Mouse (Mus musculus) heart, embryonic 14.5 days (tissue): ENCODE data around the gene Ncam1. TPM values are rescaled to one million over a fixed set of nuclear protein-coding genes. Genes with fewer than 3 reads are reported as not detected.

Source experiments
- ATAC-seq: fragments of 200-750 bp; cut with Nextera tagmentation; 2 replicates; pipeline ENCODE4 v1.8.0; 2017; ENCODE audit warnings: low read depth, moderate TSS enrichment; ENCODE audit not compliant: insufficient number of reproducible peaks, insufficient read depth, low FRiP score
- H3K27ac ChIP-seq, 2 experiments: fragments of 200-500 bp in 1 of 2; fragments of 300-500 bp in 1 of 2; sonication (generic) in 1 of 2; replicated peaks in 1 of 2; 2 replicates each; pipeline ENCODE4 v1.5.1; 2012 to 2014; ENCODE audit warnings: low read depth in 2 of 2, low read length in 2 of 2, control low read depth in 1 of 2, mild to moderate bottlenecking in 1 of 2, mixed read lengths in 1 of 2; ENCODE audit not compliant: control insufficient read depth in 1 of 2, insufficient read depth in 1 of 2
- H3K27me3 ChIP-seq: fragments of 300-500 bp; sonication (generic); 2 replicates; pipeline ENCODE4 v1.6.1; 2014; ENCODE audit warnings: mild to moderate bottlenecking, low read length, control low read depth; ENCODE audit not compliant: control insufficient read depth, insufficient read depth
- H3K36me3 ChIP-seq: fragments of 300-500 bp; sonication (generic); 2 replicates; pipeline ENCODE4 v1.6.1; 2014; ENCODE audit warnings: mild to moderate bottlenecking, control low read depth, low read length, mixed read lengths; ENCODE audit not compliant: control insufficient read depth, insufficient read depth
- H3K4me1 ChIP-seq, 2 experiments: fragments of 200-500 bp in 1 of 2; fragments of 300-500 bp in 1 of 2; sonication (generic) in 1 of 2; 2 replicates each; pipeline ENCODE4 v1.6.1; 2012 to 2014; ENCODE audit warnings: low read length in 2 of 2, control low read depth in 1 of 2, mixed read lengths in 1 of 2; ENCODE audit not compliant: control insufficient read depth in 2 of 2, insufficient read depth in 2 of 2
- H3K4me2 ChIP-seq: fragments of 300-500 bp; sonication (generic); 2 replicates; pipeline ENCODE4 v1.6.1; 2014; ENCODE audit warnings: mild to moderate bottlenecking, low read length
- H3K4me3 ChIP-seq, 2 experiments: fragments of 200-500 bp in 1 of 2; fragments of 300-500 bp in 1 of 2; sonication (generic) in 1 of 2; 2 replicates each; pipeline ENCODE4 v1.5.1; 2012 to 2014; ENCODE audit warnings: low read length in 2 of 2, mild to moderate bottlenecking in 2 of 2, control low read depth in 1 of 2, low read depth in 1 of 2, moderate library complexity in 1 of 2; ENCODE audit not compliant: control insufficient read depth in 1 of 2, insufficient read depth in 1 of 2
- H3K9ac ChIP-seq: fragments of 300-500 bp; sonication (generic); 2 replicates; pipeline ENCODE4 v1.6.1; 2014; ENCODE audit warnings: mild to moderate bottlenecking, low read length
- H3K9me3 ChIP-seq: fragments of 300-500 bp; sonication (generic); 2 replicates; pipeline ENCODE4 v1.6.1; 2016; ENCODE audit warnings: low read length, control low read depth; ENCODE audit not compliant: control insufficient read depth
- WGBS: fragments of 180-500 bp; shearing (Covaris S2); extraction: QIAGEN DNeasy Blood & Tissue Kit; methylation state at CpG from one replicate; pipeline ENCODE4 v1.1.7; 2014; 5-methylcytosine and 5-hydroxymethylcytosine counted together
- polyA plus RNA-seq: library from polyadenylated mRNA; unstranded; fragments of >200 nt; fragmentation: Nextera tagmentation; extraction: Ambion mirVana; gene quantifications from 2 replicates; pipeline ENCODE4 v1.2.1, GENCODE M21; 2014

Ncam1 gene
- polyA plus RNA-seq, 1 experiment from 2014 or later = 104 TPM

DNA sequence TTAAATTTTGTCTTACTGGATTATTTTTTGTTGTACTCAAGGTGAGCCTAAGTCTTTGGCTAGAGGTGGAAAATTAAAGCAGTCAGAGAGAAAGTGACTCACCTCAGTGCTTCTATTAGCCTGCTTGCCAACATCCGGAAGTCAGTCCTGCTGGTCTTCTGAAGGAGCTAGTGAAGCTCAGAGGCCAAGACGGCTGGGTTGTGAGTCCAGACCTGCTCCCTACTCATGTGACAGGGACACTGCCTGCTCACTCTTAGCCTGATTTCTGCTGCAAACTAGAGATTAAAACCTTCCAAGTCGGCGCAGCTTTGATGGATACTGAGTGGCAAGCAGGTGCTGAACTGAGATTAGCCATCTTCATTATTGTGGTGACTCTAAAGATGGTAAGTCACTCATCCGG lies 65.0 kb downstream of the Ncam1 start:
- Histone ChIP-seq H3K4me1 (peaks cover 6 to 11% of the 10 kb centered on the region in 2 experiments; a peak in 3 of 4 replicates), H3K36me3 (no peaks in the 10 kb centered on the region), H3K27ac (no peak overlapping the region), H3K9ac (no peak overlapping the region), H3K27me3 (no peaks in the 10 kb centered on the region), H3K9me3 (no peaks in the 10 kb centered on the region), H3K4me3 (no peak overlapping the region), H3K4me2 (no peak overlapping the region)
- WGBS = 60% methylated on average over 5 of the region's 5 CpGs
- ATAC-seq = no peak

DNA sequence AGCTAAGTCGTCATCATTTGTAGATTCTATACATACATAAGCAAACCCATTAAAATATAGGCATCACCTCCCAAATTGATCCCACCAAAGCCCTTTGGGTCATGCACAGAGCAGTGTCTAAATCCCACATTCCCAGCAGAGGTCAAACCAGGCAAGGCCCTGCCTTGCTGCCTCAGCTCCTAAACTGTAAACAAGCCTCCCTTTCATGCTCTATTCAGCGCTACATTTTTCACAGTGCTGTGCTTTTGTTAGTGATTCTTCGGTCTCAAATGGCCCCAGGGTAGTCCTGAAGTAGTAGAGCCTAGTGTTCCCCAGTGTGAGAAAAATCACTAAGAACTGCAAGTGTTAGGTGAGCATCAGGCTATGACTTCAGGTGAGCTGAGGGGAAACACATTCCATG lies 69.2 kb downstream of the Ncam1 start:
- Histone ChIP-seq H3K4me2 (no peak overlapping the region), H3K9me3 (no peaks in the 10 kb centered on the region), H3K27ac (no peak overlapping the region), H3K4me1 (peaks cover 8 to 10% of the 10 kb centered on the region in 2 experiments; a peak in 3 of 4 replicates), H3K27me3 (no peaks in the 10 kb centered on the region), H3K36me3 (no peaks in the 10 kb centered on the region), H3K4me3 (no peak overlapping the region), H3K9ac (no peak overlapping the region)
- ATAC-seq = no peak
- 62% methylated on average over 3 of the region's 3 CpGs for WGBS

DNA sequence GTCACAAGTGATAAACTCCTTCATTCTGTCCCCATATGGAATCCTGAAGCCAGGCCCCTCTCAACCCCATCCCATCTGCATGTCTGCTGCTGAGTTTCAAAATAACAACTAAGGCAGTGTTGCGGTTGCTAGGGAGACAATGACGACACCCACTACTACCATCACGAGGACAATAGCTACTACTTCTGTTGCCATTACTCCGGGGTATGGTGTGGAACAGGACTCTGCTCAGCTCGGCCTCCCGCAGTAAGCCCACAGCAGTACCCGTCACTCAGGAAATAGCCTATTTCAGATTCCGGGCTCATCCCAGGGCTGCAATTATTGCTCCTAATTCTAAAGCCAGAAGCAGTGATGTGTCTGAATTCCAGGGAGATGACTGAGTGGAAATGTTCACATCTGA lies 70.5 kb downstream of the Ncam1 start:
- no peak for ATAC-seq

DNA sequence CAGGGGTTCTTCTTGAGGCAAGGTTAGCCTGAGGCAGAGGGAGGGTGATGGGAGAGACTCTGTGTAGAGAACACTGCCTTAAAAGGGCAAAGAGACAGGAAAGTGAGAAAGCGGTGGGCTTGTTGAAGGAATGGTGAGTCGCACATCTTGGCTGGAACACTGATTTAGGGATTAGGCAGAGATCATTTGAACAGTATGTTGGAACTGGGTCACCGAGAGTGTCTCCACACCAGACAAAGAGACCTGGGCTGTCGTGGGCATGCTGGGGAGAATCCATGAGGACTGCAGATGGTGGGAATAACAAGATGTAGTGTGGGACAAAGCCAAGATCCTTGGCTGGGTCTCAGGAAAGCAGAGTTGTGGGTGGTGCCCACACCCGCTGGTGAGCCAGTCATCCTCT lies 76.0 kb downstream of the Ncam1 start:
- ATAC-seq = no peak
- 66% methylated on average over 5 of the region's 5 CpGs for WGBS
- H3K4me1 ChIP-seq = peaks cover 3 to 6% of the 10 kb centered on the region in 2 experiments; a peak in 2 of 4 replicates

More for the DNA sequence above, 70.5 kb downstream of the Ncam1 start:
- Histone ChIP-seq H3K36me3 (no peaks in the 10 kb centered on the region), H3K4me3 (no peak overlapping the region), H3K9me3 (no peaks in the 10 kb centered on the region), H3K27me3 (no peaks in the 10 kb centered on the region), H3K27ac (no peak overlapping the region), H3K4me1 (peaks cover 4 to 10% of the 10 kb centered on the region in 2 experiments; a peak in 3 of 4 replicates), H3K9ac (no peak overlapping the region), H3K4me2 (no peak overlapping the region)
- WGBS = 46% methylated on average over 8 of the region's 8 CpGs

DNA sequence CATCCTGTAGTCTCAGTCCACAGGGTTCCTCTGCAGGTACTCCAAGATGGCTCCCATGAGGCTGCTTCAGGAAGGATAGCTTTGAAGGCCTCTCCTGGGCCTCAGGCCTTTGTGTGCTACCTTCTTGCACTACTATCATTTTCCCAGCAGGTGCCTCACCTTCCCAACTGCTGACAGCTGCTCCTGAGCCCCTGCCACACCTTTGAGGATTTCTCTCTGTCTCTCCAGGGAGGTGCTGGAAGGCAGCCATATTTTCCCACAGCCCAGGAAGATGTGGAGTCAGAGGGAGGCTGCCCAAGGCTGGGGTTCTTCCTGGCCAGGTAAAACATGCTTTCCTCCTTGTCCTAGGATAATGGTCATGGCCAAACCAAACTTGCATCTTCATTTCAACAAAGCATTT lies 83.6 kb downstream of the Ncam1 start:
- H3K4me2 ChIP-seq = no peak overlapping the region
- no peaks in the 10 kb centered on the region for H3K27me3 ChIP-seq
- H3K4me3 ChIP-seq = no peak overlapping the region
- H3K9me3 ChIP-seq = no peaks in the 10 kb centered on the region
- no peak overlapping the region for H3K9ac ChIP-seq
- H3K27ac ChIP-seq = no peak overlapping the region
- ATAC-seq = no peak
- H3K4me1 ChIP-seq = no peaks in the 10 kb centered on the region
- 0 out of 2 replicates have a peak, but pooled peaks cover 4% of the 10 kb centered on the region for H3K36me3 ChIP-seq

More for the DNA sequence above, 76.0 kb downstream of the Ncam1 start:
- H3K27ac ChIP-seq = no peak overlapping the region
- no peak overlapping the region for H3K4me3 ChIP-seq
- H3K4me2 ChIP-seq = no peak overlapping the region
- no peak overlapping the region for H3K9ac ChIP-seq
- H3K9me3 ChIP-seq = no peaks in the 10 kb centered on the region
- no peaks in the 10 kb centered on the region for H3K36me3 ChIP-seq
- H3K27me3 ChIP-seq = no peaks in the 10 kb centered on the region

DNA sequence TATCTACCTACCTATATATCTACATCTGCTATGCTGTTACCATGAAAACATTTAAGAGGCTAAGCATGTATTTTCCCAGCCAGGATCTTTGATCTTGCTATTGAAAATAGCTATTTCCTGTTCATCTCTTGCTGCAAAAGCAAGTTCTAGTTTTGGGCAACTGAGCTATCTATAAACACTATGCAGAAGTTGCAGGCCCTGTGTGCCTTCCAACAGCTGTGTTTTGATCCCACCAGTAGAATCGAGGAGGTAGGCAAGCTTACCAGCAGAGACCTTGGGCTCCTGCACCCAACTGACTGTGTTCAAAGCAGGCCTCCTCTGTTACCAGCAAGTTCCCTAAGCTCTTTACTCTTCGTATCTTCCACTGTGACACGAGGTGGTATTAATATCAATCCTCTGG lies 84.6 kb downstream of the Ncam1 start:
- no peak for ATAC-seq

DNA sequence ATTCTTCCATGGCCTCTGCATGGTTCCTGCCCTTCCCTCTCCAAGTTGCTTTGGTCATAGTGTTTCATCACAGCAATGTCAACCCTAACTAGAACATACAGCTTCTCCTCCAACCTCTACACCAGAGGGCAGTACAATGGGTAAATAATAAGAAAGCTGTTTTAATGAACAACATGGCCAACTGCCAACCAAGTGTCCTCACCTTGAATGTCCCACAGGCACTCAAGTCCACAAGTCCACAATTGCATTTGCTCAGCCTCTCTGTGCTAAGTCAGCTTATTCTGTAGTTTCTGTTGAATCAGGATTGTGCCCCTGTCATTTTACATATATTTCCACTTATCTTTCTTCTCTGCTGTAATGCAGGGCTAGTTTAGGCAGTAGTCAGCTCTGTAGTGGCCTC lies 91.1 kb downstream of the Ncam1 start:
- no peaks in the 10 kb centered on the region for H3K4me1 ChIP-seq
- H3K27ac ChIP-seq = no peak overlapping the region
- no peaks in the 10 kb centered on the region for H3K9me3 ChIP-seq
- H3K4me3 ChIP-seq = no peak overlapping the region
- ATAC-seq = no peak
- H3K27me3 ChIP-seq = no peaks in the 10 kb centered on the region
- H3K4me2 ChIP-seq = no peak overlapping the region
- H3K9ac ChIP-seq = no peak overlapping the region
- H3K36me3 ChIP-seq = no peaks in the 10 kb centered on the region

More for the DNA sequence above, 84.6 kb downstream of the Ncam1 start:
- H3K9ac ChIP-seq = no peak overlapping the region
- no peak overlapping the region for H3K4me2 ChIP-seq
- 76% methylated on average over 3 of the region's 3 CpGs for WGBS
- no peak overlapping the region for H3K27ac ChIP-seq
- no peaks in the 10 kb centered on the region for H3K4me1 ChIP-seq
- no peaks in the 10 kb centered on the region for H3K9me3 ChIP-seq
- H3K27me3 ChIP-seq = no peaks in the 10 kb centered on the region
- 0 out of 2 replicates have a peak, but pooled peaks cover 4% of the 10 kb centered on the region for H3K36me3 ChIP-seq
- no peak overlapping the region for H3K4me3 ChIP-seq

DNA sequence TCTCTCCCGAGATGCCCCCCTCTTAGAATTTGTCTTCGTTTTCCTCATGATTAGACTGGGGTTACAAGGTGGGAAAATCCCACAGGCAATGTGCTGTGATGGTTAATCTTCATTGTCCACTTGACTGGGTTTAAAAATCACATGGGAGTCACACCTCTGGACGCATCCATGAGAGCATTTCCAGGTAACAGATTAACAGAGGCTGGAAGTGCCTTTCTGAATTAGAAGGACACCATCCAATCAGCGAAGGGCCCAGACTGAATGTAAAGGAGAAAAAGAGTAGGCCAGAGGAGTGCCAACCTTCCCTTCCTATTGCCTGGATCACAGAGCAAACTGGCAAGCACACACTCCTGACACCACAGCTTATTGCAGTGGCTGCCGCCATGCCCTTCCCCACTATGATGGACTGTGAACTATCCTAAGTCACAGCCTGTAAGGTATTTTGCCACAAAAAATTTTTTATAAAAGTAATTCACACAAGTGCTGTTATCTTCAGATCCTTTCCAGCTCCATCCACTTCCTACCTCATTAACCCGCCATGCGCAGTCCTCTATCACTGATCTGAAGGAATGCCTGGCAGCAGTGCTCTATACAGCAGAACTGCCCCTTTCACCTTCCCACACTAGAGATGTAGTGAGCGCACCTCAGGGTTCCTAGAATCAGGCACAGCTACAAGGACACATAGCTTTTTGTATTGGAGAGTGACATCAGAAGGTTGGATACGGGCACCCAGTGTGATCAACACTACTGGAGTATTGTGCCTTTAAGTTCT lies 94.3 kb downstream of the Ncam1 start:
- Histone ChIP-seq H3K4me2 (no peak overlapping the region), H3K9me3 (no peaks in the 10 kb centered on the region), H3K36me3 (0 out of 2 replicates have a peak, but pooled peaks cover 3% of the 10 kb centered on the region), H3K9ac (no peak overlapping the region), H3K4me3 (no peak overlapping the region), H3K27ac (no peak overlapping the region), H3K4me1 (no peaks in the 10 kb centered on the region), H3K27me3 (no peaks in the 10 kb centered on the region)
- ATAC-seq = no peak
- WGBS = 83% methylated on average over 9 of the region's 9 CpGs
